Mouse (Mus musculus): Measurements from ENCODE around the gene Mbnl2. TPM values are rescaled to one million over a fixed set of nuclear protein-coding genes. Genes with fewer than 3 reads are reported as not detected.

Mbnl2 gene
- polyA plus RNA-seq, 1 experiment from 2014 or later: 17.9 TPM

DNA sequence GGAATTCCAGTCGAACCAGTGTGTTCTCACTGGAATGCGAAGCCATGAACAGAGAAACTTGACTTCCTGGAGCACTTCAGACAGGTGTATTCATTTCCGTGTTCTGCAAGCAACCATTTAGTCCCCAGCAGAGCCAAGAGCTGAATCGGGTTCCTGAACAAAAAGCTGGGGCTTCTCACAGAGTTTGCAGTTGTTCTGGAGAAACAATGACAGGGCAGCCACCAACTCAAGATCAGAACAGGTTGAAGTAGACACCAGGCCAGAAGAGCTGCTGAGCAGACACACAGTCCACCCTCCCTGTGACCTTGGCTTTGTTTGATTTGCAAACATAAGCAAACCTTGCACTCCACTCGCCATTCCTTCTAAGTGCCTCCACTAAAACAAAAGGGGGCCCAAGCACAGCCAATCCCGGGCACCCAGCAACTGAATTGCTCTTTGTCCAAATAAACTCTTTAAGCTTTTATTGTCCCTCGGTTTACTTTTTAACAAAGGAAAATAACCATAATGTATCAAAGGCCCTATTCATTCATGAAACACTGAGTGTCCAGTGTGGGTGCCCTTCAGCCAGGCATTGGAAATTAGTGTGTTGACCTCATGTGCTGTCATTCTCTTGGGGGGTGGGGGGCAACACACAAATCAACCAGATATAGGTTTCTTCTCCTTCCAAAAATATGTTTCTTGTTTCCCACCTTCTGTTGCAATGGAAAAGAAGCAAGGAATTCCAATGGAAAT lies 62.4 kb downstream of the Mbnl2 start:
- WGBS: 33% methylated on average over 7 of the region's 7 CpGs
- no peak overlapping the region for H3K27ac ChIP-seq (ENCODE audit: low read depth, low read length)

DNA sequence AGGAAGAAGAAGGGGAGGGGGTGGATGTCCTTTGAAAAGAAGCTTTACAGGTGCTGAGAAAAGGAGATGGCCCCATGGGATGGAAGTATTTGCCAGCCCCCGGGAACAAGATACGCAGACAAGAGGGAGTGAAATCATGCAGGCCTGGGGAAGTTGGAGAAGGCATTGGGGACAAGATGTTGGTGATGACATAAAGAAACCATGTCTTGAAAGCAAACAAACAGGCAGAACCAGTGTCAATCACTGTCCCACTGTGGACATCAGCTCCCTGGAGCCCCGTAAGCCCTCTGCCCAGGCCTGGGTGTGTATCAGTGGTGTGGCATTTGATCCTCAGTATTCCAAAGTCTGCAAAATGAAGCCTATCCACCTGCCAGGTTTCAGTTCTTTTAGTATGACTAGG lies 63.2 kb downstream of the Mbnl2 start:
- Histone ChIP-seq H3K4me1 (ENCODE audit: control insufficient read depth, insufficient read depth, low read length) (peaks cover 6% of the 10 kb centered on the region; the same call in 1 of the 2 replicates), H3K36me3 (ENCODE audit: control insufficient read depth, insufficient read depth, low read length) (no peaks in the 10 kb centered on the region), H3K9me3 (ENCODE audit: control insufficient read depth, low read length) (no peaks in the 10 kb centered on the region), H3K9ac (replicated peaks; ENCODE audit: low read depth, low read length) (no peak overlapping the region), H3K4me2 (ENCODE audit: low read depth, low read length) (no peak overlapping the region), H3K27ac (ENCODE audit: low read depth, low read length) (no peak overlapping the region), H3K4me3 (ENCODE audit: low read depth, low read length) (no peak overlapping the region), H3K27me3 (ENCODE audit: control insufficient read depth, insufficient read depth, low read length) (no peaks in the 10 kb centered on the region)
- 73% methylated on average over 3 of the region's 3 CpGs for WGBS
- ATAC-seq (ENCODE audit: low read depth): no peak

More for the DNA sequence above, 62.4 kb downstream of the Mbnl2 start:
- Histone ChIP-seq H3K9ac (replicated peaks; ENCODE audit: low read depth, low read length) (no peak overlapping the region), H3K9me3 (ENCODE audit: control insufficient read depth, low read length) (no peaks in the 10 kb centered on the region), H3K4me2 (ENCODE audit: low read depth, low read length) (no peak overlapping the region), H3K4me3 (ENCODE audit: low read depth, low read length) (no peak overlapping the region), H3K4me1 (ENCODE audit: control insufficient read depth, insufficient read depth, low read length) (peaks cover 6% of the 10 kb centered on the region; the same call in 1 of the 2 replicates), H3K36me3 (ENCODE audit: control insufficient read depth, insufficient read depth, low read length) (no peaks in the 10 kb centered on the region), H3K27me3 (ENCODE audit: control insufficient read depth, insufficient read depth, low read length) (no peaks in the 10 kb centered on the region)
- ATAC-seq (ENCODE audit: low read depth): no peak

- H3K27ac ChIP-seq (ENCODE audit: low read depth, low read length): no peak overlapping the region
- WGBS: 90% methylated on average over 6 of the region's 6 CpGs
Observed at GRCm38 (mm10) chr14:120341912-120342311, 66.4 kb downstream of the Mbnl2 start.

DNA sequence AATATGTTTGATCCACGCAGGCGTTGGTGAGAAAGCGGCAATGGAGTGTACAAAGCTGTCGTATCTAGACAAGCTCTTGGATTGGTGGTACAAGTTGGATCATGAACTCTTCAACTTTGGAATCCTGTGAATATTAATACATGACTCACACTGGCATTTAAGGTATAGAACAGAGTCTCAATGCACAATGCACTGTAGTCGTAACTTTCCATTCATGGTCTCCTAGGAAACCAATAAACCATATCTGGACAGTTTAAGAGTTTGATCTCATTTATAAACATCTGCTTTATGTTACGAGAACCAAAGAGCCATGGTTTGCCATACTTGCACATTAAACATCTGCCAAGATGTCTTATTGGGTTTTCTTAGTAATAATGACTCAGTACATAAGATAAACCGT lies 66.9 kb downstream of the Mbnl2 start:
- WGBS: 85% methylated on average over 7 of the region's 7 CpGs
- Histone ChIP-seq H3K4me2 (ENCODE audit: low read depth, low read length) (no peak overlapping the region), H3K27ac (ENCODE audit: low read depth, low read length) (no peak overlapping the region), H3K27me3 (ENCODE audit: control insufficient read depth, insufficient read depth, low read length) (no peaks in the 10 kb centered on the region), H3K9ac (replicated peaks; ENCODE audit: low read depth, low read length) (no peak overlapping the region), H3K4me1 (ENCODE audit: control insufficient read depth, insufficient read depth, low read length) (peaks cover 4% of the 10 kb centered on the region; the same call in 1 of the 2 replicates), H3K9me3 (ENCODE audit: control insufficient read depth, low read length) (no peaks in the 10 kb centered on the region), H3K36me3 (ENCODE audit: control insufficient read depth, insufficient read depth, low read length) (no peaks in the 10 kb centered on the region), H3K4me3 (ENCODE audit: low read depth, low read length) (no peak overlapping the region)
- no peak for ATAC-seq (ENCODE audit: low read depth)

More at GRCm38 (mm10) chr14:120341912-120342311, 66.4 kb downstream of the Mbnl2 start:
- no peaks in the 10 kb centered on the region for H3K36me3 ChIP-seq (ENCODE audit: control insufficient read depth, insufficient read depth, low read length)
- H3K4me1 ChIP-seq (ENCODE audit: control insufficient read depth, insufficient read depth, low read length): peaks cover 6% of the 10 kb centered on the region; the same call in 1 of the 2 replicates
- no peak overlapping the region for H3K4me3 ChIP-seq (ENCODE audit: low read depth, low read length)
- H3K27me3 ChIP-seq (ENCODE audit: control insufficient read depth, insufficient read depth, low read length): no peaks in the 10 kb centered on the region
- no peak for ATAC-seq (ENCODE audit: low read depth)
- H3K4me2 ChIP-seq (ENCODE audit: low read depth, low read length): no peak overlapping the region
- no peaks in the 10 kb centered on the region for H3K9me3 ChIP-seq (ENCODE audit: control insufficient read depth, low read length)
- H3K9ac ChIP-seq (replicated peaks; ENCODE audit: low read depth, low read length): no peak overlapping the region

- 92% methylated on average over 4 of the region's 4 CpGs for whole genome bisulfite sequencing
- no peak overlapping the region for H3K4me2 ChIP-seq (ENCODE audit: low read depth, low read length)
- H3K36me3 ChIP-seq (ENCODE audit: control insufficient read depth, insufficient read depth, low read length): no peaks in the 10 kb centered on the region
Observed at GRCm38 (mm10) chr14:120344641-120345040, 69.2 kb downstream of the Mbnl2 start.

DNA sequence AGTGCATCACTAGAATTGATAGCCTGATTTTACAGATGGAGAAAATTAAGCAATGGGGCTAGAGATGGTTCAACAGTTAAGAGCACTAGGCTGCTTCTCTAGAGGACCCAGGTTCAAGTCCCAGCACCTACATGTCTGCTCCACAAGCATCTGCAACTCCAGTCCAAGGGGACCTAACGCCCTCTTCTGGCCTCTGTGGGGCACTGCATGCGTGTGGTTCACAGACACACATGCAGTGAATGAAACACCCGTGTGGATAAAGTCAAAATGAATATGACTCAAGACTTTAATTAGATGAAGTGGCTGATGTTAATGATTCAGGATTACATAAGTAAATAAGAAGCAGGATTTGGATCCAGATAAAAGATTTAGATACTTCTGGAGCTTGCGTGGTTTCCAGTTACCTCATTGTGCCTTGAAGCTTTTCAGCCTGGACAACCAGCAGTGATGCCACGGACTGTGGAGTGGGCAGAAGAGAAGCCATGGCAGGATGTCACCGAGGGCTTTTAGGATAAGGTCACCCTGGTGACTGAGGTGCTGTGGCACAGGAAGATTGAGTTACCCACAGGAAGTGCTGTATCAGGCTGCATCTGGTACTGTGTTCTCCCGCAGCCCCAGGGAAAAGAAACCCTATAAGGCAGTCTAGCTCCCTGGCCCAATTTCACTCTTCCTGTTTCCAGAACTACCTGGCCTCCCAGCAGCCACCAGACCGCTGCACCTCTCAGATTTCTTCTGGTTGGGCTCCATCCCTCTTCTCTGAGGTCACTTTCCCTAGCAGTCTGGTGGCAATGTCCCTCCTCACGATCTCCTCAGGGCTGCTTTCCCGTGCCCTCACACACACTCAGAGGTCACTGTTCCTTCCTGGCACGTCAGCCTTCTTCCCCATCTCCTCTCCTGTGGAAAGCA lies 72.2 kb downstream of the Mbnl2 start:
- WGBS: 85% methylated on average over 11 of the region's 11 CpGs
- Histone ChIP-seq H3K4me1 (ENCODE audit: control insufficient read depth, insufficient read depth, low read length) (no peaks in the 10 kb centered on the region), H3K27ac (ENCODE audit: low read depth, low read length) (no peak overlapping the region), H3K4me2 (ENCODE audit: low read depth, low read length) (no peak overlapping the region), H3K9ac (replicated peaks; ENCODE audit: low read depth, low read length) (no peak overlapping the region), H3K36me3 (ENCODE audit: control insufficient read depth, insufficient read depth, low read length) (no peaks in the 10 kb centered on the region), H3K27me3 (ENCODE audit: control insufficient read depth, insufficient read depth, low read length) (no peaks in the 10 kb centered on the region), H3K9me3 (ENCODE audit: control insufficient read depth, low read length) (no peaks in the 10 kb centered on the region), H3K4me3 (ENCODE audit: low read depth, low read length) (no peak overlapping the region)
- no peak for ATAC-seq (ENCODE audit: low read depth)

More at GRCm38 (mm10) chr14:120344641-120345040, 69.2 kb downstream of the Mbnl2 start:
- no peak for ATAC-seq (ENCODE audit: low read depth)
- H3K9ac ChIP-seq (replicated peaks; ENCODE audit: low read depth, low read length): no peak overlapping the region
- H3K4me1 ChIP-seq (ENCODE audit: control insufficient read depth, insufficient read depth, low read length): no peaks in the 10 kb centered on the region
- H3K27ac ChIP-seq (ENCODE audit: low read depth, low read length): no peak overlapping the region
- H3K27me3 ChIP-seq (ENCODE audit: control insufficient read depth, insufficient read depth, low read length): no peaks in the 10 kb centered on the region
- no peak overlapping the region for H3K4me3 ChIP-seq (ENCODE audit: low read depth, low read length)
- H3K9me3 ChIP-seq (ENCODE audit: control insufficient read depth, low read length): no peaks in the 10 kb centered on the region

- Histone ChIP-seq H3K36me3 (ENCODE audit: control insufficient read depth, insufficient read depth, low read length) (no peaks in the 10 kb centered on the region), H3K27ac (ENCODE audit: low read depth, low read length) (no peak overlapping the region), H3K27me3 (ENCODE audit: control insufficient read depth, insufficient read depth, low read length) (no peaks in the 10 kb centered on the region), H3K4me2 (ENCODE audit: low read depth, low read length) (no peak overlapping the region), H3K9me3 (ENCODE audit: control insufficient read depth, low read length) (no peaks in the 10 kb centered on the region), H3K9ac (replicated peaks; ENCODE audit: low read depth, low read length) (no peak overlapping the region), H3K4me1 (ENCODE audit: control insufficient read depth, insufficient read depth, low read length) (no peaks in the 10 kb centered on the region), H3K4me3 (ENCODE audit: low read depth, low read length) (no peak overlapping the region)
- no peak for ATAC-seq (ENCODE audit: low read depth)
- WGBS: 84% methylated on average over 4 of the region's 4 CpGs
Observed at GRCm38 (mm10) chr14:120349332-120349731, 73.9 kb downstream of the Mbnl2 start.

DNA sequence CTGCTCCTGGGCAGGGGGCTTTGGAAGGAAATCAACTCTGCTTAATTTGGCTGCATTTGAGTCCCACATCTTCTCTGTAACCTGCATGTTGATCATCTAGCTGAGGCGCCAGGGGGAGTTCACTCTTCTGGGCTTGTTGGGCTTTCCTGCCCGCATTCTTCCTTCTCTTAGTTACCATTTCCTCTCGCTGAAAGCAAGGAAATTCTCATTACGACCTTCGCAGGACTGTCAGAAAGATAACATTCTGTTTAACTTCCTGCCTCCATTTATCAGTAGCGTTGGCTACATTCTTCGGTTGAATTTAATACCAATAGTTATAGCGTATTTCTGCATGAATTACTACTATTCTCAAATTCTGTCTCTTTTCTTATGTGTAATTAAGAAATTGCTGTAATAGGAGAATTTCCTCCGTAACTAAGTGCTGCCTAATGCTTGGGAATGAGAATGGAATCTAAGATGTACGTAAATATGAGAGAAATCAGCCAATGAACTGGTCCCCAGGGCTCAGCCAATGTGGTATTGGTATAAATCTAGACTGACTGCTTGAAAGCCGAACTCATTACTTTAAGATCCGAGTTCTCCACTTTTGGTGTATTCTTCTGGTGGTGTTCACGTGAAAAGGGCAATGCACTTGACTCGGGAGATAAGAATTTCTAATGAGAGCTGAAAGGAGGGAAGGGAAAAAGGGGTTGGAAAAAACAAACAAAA lies 76.8 kb downstream of the Mbnl2 start:
- no peak overlapping the region for H3K4me2 ChIP-seq (ENCODE audit: low read depth, low read length)
- H3K4me1 ChIP-seq (ENCODE audit: control insufficient read depth, insufficient read depth, low read length): peaks cover 7% of the 10 kb centered on the region
- H3K4me3 ChIP-seq (ENCODE audit: low read depth, low read length): no peak overlapping the region
- H3K9me3 ChIP-seq (ENCODE audit: control insufficient read depth, low read length): no peaks in the 10 kb centered on the region
- no peaks in the 10 kb centered on the region for H3K36me3 ChIP-seq (ENCODE audit: control insufficient read depth, insufficient read depth, low read length)
- H3K27ac ChIP-seq (ENCODE audit: low read depth, low read length): no peak overlapping the region; the same call in 1 of the 2 replicates
- 75% methylated on average over 14 of the region's 14 CpGs for WGBS
- no peaks in the 10 kb centered on the region for H3K27me3 ChIP-seq (ENCODE audit: control insufficient read depth, insufficient read depth, low read length)
- no peak for ATAC-seq (ENCODE audit: low read depth)
- no peak overlapping the region for H3K9ac ChIP-seq (replicated peaks; ENCODE audit: low read depth, low read length)

Data from neural tube, embryonic 14.5 days (tissue).